Mouse (Mus musculus): ENCODE measurements around the gene Tex52. TPM values are rescaled to one million over a fixed set of nuclear protein-coding genes. Genes with fewer than 3 reads are reported as not detected.

Gene Tex52
- under 1 TPM; 0.02 to 0.08 TPM for polyA plus RNA-seq (2012; fragmentation: generic; extraction: Trizol)

DNA sequence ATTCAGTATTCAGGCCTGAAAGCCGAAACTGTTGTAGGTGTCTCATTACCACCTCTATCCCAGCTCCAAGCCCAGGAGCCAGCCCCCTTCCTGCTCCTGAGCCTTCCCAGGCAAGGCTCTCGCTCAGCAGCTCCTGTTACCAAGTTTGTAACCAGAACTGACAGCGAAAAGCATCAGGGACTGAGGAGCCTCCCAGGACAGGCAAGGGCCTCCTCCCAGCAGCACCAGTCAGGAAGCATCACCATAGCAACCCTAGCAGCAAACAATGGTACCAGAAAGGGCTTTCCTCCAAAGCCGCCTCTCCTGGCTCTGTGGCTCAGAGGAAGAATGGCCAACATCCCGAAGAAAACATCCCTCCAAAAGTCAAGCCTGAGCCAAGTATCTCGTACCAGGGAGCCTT lies at the start of gene Tex52, which contains the start of gene Gm44596:
Gene Tex52, plus strand, starts transcription at position 265 of the 400 bp plus-strand sequence.
Gene Gm44596, plus strand, starts transcription at position 312 of the 400 bp plus-strand sequence.

DNA sequence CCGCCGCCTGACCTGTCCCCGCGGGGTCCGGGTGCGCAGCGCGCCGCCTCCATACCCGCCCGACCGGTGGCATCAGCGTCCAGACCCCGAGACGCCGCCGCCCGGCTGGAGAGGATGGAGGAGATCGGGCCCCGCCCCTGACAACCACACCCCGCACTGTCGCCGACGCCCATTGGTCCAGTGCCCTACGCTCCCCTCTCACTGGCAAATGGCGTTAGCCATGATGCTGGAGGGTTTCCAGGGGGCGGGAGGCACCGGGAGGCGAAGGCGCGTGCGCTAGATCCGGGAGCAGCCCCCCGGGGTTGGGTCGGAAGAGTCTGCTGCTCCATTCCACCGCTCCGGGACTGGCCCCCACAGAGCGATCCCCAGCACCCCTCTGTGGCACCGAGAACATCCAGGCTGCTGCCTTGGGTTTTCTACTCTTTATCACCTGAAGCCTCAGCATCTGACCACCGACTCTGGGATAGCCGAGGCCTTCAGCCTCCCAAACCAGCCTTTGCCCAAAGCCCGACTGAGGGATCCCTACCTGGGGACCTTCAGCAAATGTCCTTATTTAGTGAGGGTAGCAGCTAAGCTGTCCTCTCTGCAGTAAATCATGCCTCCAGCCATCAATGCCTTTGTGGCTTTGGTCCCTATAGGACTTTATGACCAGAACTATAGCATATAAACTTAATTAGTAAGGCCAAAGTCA lies 19.4 kb upstream of the Tex52 start, which contains the start of gene Tulp3:
Gene Tulp3, minus strand, starts transcription at position 126 of the 691 bp plus-strand sequence.

GRCm38 (mm10) chr6:128362381-128363006 lies 12.8 kb upstream of the Tex52 start, which contains the start of the genes Rhno1 and Foxm1:
Gene Rhno1, minus strand, starts transcription at chr6:128362911.
Gene Foxm1, plus strand, starts transcription at chr6:128362967.

DNA sequence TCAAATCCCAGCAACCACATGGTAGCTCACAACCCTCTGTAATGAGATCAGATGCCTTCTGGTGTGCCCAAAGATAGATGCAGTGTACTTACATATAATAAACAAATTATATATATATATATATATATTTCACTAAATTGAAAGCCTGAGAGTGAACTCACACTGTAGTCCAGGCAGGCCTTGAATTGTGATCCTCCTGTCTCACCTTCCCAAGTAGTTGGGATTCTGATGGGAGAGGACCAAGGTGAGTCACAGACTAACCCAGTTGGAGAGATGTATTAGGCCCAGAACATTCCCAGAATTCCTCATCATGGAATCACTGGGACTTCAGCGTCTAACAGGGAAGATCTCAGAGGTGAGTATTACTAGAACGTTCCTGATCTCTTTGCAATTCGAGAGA lies 23.7 kb downstream of the Tex52 start, which contains the start of gene Nrip2:
Gene Nrip2, plus strand, starts transcription at position 301 of the 400 bp plus-strand sequence.

DNA sequence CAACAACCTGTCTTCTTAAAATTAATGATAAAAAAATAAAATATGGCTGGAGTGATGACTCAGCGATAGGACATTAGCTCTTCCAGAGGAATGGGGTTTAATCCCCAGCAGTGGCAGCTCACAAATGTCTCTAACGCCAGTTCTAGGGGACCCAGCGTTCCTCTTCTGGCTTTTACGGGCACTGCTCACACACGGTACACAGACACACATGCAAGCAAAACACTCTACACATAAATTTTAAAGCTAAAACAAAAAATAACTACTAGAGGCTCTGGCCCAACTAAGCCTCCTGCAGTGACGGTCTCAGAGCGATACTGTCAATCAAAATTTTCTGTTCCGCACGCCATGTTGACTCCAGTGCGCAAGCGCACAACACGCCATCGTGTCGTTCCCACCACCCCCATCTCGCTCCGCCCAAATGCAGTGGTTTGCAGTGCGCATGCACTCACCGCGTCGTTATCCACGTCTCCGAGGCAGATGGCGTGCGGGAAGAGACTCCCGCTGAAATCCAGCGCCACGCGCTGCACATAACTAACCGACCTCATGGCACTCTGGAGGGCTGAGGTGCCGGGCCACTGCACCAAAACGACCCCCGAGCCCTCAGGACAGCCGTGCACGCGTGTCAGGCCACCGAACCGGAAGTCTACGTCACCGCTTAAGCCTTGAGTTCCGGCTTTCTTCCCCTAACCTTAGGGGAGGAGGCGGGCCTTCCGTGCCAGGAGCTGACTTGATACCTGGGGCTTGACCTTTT lies 49.2 kb downstream of the Tex52 start, which contains the start of gene Itfg2:
Gene Itfg2, minus strand, starts transcription at position 663 of the 751 bp plus-strand sequence.

Other genes starting within 250 kb of the Tex52 start
- 10 to 100 TPM; 26.6 to 61.3 TPM for gene Tspan9, start 231.9 kb upstream of the Tex52 start, polyA plus RNA-seq (2012; fragmentation: generic; extraction: Trizol)
- 1 to 10 TPM; 1.3 to 8.9 TPM for gene Tead4, start 74.6 kb upstream of the Tex52 start, polyA plus RNA-seq (2012; fragmentation: generic; extraction: Trizol)
- 10 to 100 TPM; 15.3 to 35.1 TPM for gene Tulp3, start 19.6 kb upstream of the Tex52 start, polyA plus RNA-seq (2012; fragmentation: generic; extraction: Trizol)
- 10 to 100 TPM; 38.5 to 42.2 TPM for gene Rhno1, start 12.5 kb upstream of the Tex52 start, polyA plus RNA-seq (2012; fragmentation: generic; extraction: Trizol)
- 10 to 100 TPM; 26.2 to 39.5 TPM for gene Foxm1, start 12.5 kb upstream of the Tex52 start, polyA plus RNA-seq (2012; fragmentation: generic; extraction: Trizol)
- not detected for gene Gm44596, start within 50 bp of the Tex52 start, polyA plus RNA-seq (2012; fragmentation: generic; extraction: Trizol)
- gene Nrip2, start 23.8 kb downstream of the Tex52 start, polyA plus RNA-seq (2012; fragmentation: generic; extraction: Trizol): under 1 TPM; 0.04 to 0.37 TPM
- 10 to 100 TPM; 12.5 to 27.9 TPM for gene Itfg2, start 49.5 kb downstream of the Tex52 start, polyA plus RNA-seq (2012; fragmentation: generic; extraction: Trizol)
- 100 to 1,000 TPM; 126 to 267 TPM for gene Fkbp4, start 63.2 kb downstream of the Tex52 start, polyA plus RNA-seq (2012; fragmentation: generic; extraction: Trizol)
- gene Pzp, start 151.3 kb downstream of the Tex52 start, polyA plus RNA-seq (2012; fragmentation: generic; extraction: Trizol): not detected
- gene A2ml1, start 206.2 kb downstream of the Tex52 start, polyA plus RNA-seq (2012; fragmentation: generic; extraction: Trizol): not detected
- under 1 TPM in 1 of 2 experiments, not detected in 1; 0.05 TPM for gene Klrb1a, start 248.1 kb downstream of the Tex52 start, polyA plus RNA-seq (2012; fragmentation: generic; extraction: Trizol)

Data from C3H10T1/2 (cell line).